Mouse (Mus musculus) stomach, embryonic 15.5 days (tissue): ENCODE results near the gene Krtap29-1. TPM values are rescaled to one million over a fixed set of nuclear protein-coding genes. Genes with fewer than 3 reads are reported as not detected.
A peak's percentile ranks its signal among the peaks of the same experiment; 100 is the strongest.

Source experiments
- ATAC-seq: fragments of 200-750 bp; cut with Nextera tagmentation; 2 replicates; pipeline ENCODE4 v1.8.0; 2017; ENCODE audit warnings: low read depth, moderate number of reproducible peaks, moderate TSS enrichment; ENCODE audit not compliant: insufficient read depth, low FRiP score
- H3K27ac ChIP-seq: fragments of 300-500 bp; sonication (generic); 2 replicates; pipeline ENCODE4 v1.5.1; 2015; ENCODE audit warnings: mild to moderate bottlenecking, inconsistent platforms
- H3K27me3 ChIP-seq: fragments of 300-500 bp; sonication (generic); replicated peaks from 2 replicates; pipeline ENCODE4 v1.6.1; 2015; ENCODE audit warnings: inconsistent platforms
- H3K36me3 ChIP-seq: fragments of 300-500 bp; sonication (generic); 2 replicates; pipeline ENCODE4 v1.6.1; 2015; ENCODE audit warnings: inconsistent platforms
- H3K4me1 ChIP-seq: fragments of 300-500 bp; sonication (generic); 2 replicates; pipeline ENCODE4 v1.6.1; 2015; ENCODE audit warnings: inconsistent platforms
- H3K4me2 ChIP-seq: fragments of 300-500 bp; sonication (generic); 2 replicates; pipeline ENCODE4 v1.6.1; 2015; ENCODE audit warnings: mild to moderate bottlenecking, inconsistent platforms
- H3K4me3 ChIP-seq: fragments of 300-500 bp; sonication (generic); replicated peaks from 2 replicates; pipeline ENCODE4 v1.5.1; 2015; ENCODE audit warnings: inconsistent platforms
- H3K9ac ChIP-seq: fragments of 300-500 bp; sonication (generic); 2 replicates; pipeline ENCODE4 v1.6.1; 2015; ENCODE audit warnings: inconsistent platforms
- H3K9me3 ChIP-seq: fragments of 300-500 bp; sonication (generic); 2 replicates; pipeline ENCODE4 v1.6.1; 2016; ENCODE audit warnings: inconsistent platforms
- WGBS: fragments of 180-500 bp; shearing (Covaris S2); methylation state at CpG from one replicate; pipeline ENCODE4 v1.1.7; 2015; 5-methylcytosine and 5-hydroxymethylcytosine counted together
- polyA plus RNA-seq: library from polyadenylated mRNA; unstranded; fragments of >200 nt; fragmentation: Nextera tagmentation; extraction: Ambion mirVana; gene quantifications from 2 replicates; pipeline ENCODE4 v1.2.1, GENCODE M21; 2015

The Krtap29-1 gene
- polyA plus RNA-seq, 1 experiment from 2014 or later: not detected

DNA sequence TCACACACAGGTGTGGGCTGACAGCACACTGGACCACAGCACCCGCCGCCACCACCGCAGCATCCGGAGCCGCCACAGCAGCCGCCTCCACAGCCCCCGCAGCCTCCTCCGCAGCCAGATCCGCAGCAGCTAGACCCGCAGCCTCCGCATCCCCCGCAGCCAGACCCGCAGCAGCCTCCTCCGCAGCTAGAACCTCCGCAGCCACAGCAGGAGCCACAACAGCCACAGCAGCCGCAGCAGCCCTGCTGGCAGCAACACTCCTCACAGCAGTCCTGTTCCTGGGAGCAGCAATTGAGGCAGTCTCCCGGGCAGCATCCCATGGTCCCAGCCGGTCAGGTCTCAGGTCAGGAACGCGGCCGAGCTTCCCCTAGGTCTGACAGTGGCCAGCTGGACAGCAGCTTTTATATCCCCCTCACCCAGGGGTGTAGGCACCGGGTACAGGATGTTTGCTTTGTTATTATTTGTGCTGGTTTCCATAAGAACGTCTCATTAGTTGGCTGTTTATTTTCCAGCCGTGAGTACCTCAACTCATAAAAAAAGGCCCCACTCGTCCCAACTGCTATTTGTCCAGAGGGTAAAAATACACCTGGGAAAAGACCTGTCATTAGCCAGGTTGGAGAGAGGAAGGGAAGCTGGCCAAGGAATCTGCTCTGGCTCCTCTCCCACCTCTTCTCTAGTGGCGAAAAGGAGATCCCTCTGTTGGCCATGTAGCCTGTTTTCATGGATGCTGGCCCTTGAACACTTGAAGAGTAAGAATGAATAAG, 14.9 kb upstream of the Krtap29-1 start, which contains the start of gene Krtap17-1:
Gene Krtap17-1, minus strand, starts transcription at position 375 of the 764 bp plus-strand sequence.
- 0 out of 2 replicates have a peak, but pooled peaks cover 3% of the 10 kb centered on the region for H3K27me3 ChIP-seq
- no peaks in the 10 kb centered on the region for H3K4me1 ChIP-seq
- H3K27ac ChIP-seq: no peak within 1 kb of the TSS
- no peak within 1 kb of the TSS for H3K9ac ChIP-seq
- H3K9me3 ChIP-seq: no peaks in the 10 kb centered on the region
- 25% methylated on average over 26 of the region's 26 CpGs for WGBS
- no peak for ATAC-seq
- no peak within 1 kb of the TSS for H3K4me3 ChIP-seq
- peak within 1 kb of the TSS; percentile 40 for H3K4me2 ChIP-seq
- no peaks in the 10 kb centered on the region for H3K36me3 ChIP-seq

DNA sequence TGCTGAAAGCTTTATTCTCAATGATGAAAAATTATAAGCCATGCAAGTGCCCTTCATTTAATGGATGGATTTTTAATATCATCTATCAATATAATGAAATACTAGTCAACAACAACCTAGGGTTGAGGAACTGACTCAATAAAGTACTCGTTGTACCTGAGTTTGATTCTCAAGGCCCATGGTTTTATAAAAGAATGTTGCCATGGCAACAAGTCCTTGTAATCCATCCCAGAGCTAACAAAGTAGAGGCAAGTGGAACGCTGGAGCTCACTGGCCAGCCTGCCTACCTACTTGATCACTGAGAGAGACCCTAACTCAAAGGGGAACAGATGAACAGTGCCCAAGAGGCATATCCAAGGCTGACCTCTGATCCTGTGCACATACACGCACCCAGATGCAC, 11.7 kb upstream of the Krtap29-1 start:
- ATAC-seq: no peak
- no peak overlapping the region for H3K4me3 ChIP-seq
- 0 out of 2 replicates have a peak, but pooled peaks cover 3% of the 10 kb centered on the region for H3K27me3 ChIP-seq
- H3K9me3 ChIP-seq: no peaks in the 10 kb centered on the region
- H3K4me1 ChIP-seq: no peaks in the 10 kb centered on the region
- no peak overlapping the region for H3K27ac ChIP-seq
- H3K4me2 ChIP-seq: no peak overlapping the region
- no peak overlapping the region for H3K9ac ChIP-seq
- 79% methylated on average over 3 of the region's 3 CpGs for WGBS
- H3K36me3 ChIP-seq: no peaks in the 10 kb centered on the region

DNA sequence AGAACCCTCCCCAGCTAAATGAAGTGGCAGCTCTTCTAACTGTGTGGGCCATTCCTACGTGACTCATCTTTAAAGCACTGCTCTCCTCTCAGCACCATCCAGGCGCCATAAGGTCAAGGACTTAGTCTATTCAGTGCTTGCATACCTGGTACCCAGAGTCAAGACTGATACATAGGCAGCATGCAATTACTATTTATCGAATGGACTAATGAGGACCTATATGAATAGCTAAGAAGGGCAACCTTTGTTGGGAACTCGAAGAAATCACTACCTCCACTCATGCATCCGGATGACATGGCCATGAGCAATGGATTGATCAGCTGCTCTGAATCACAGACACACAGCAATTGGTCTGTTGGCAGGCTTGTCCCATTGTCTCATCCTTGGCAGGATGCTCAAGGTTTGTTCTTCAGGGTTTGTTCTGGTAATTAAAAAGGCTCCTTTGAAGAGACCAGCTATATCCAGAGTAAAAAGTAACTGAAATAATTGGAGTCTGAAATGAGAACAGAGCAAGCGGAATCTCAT, 11.1 kb upstream of the Krtap29-1 start:
- Histone ChIP-seq H3K36me3 (no peaks in the 10 kb centered on the region), H3K27me3 (no peaks in the 10 kb centered on the region), H3K9ac (no peak overlapping the region), H3K4me1 (no peaks in the 10 kb centered on the region), H3K4me3 (no peak overlapping the region), H3K9me3 (no peaks in the 10 kb centered on the region), H3K4me2 (no peak overlapping the region), H3K27ac (no peak overlapping the region)
- 77% methylated on average over 6 of the region's 6 CpGs for WGBS
- no peak for ATAC-seq

DNA sequence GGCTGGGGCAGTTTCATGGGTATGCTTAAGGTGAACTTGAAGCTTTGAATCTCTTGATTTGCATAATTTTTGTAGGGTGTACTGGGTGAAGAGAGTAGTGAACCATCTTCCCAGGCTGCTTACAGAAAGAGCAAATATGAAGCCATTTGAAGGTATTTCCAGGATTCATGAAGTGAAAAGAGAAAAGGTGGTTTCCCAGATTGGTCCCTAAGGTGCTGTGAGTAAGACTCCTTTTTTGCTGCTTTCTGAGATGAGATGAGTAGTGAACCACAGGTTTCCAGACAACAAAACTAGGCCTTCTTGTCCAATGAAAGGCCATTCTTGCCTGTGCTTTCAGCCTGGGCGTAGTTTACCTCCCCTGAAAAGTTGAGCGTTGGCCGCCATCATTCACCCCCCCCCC, 9.7 kb upstream of the Krtap29-1 start:
- H3K4me1 ChIP-seq: no peaks in the 10 kb centered on the region
- 83% methylated on average over 3 of the region's 3 CpGs for WGBS
- no peak overlapping the region for H3K4me2 ChIP-seq
- H3K27ac ChIP-seq: no peak overlapping the region
- H3K9ac ChIP-seq: no peak overlapping the region
- H3K27me3 ChIP-seq: no peaks in the 10 kb centered on the region
- no peak overlapping the region for H3K4me3 ChIP-seq
- no peak for ATAC-seq
- H3K36me3 ChIP-seq: no peaks in the 10 kb centered on the region
- no peaks in the 10 kb centered on the region for H3K9me3 ChIP-seq

DNA sequence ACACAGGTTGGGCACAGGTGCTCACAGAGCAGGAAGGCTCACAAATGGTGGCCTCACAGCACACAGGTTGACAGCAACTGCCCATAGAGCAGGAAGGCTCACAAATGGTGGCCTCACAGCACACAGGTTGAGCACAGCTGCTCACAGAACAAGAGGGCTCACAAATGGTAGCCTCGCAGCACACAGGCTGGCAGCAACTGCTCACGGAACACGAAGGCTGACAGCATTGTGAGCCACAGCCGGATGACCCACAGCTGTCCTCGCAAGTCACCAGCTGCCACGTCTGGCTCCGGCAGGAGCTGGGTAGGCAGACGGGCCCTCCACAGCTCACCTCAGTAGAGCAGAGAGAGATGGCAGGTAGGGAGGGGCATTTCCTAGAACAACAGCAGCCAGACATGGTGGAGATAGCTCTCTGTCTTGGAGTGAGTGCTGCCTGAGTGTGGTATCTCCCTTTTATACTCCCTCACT, 7.4 kb upstream of the Krtap29-1 start, which contains the start of gene Krtap16-1:
Gene Krtap16-1, minus strand, starts transcription at position 418 of the 468 bp plus-strand sequence.
- Histone ChIP-seq H3K27ac (no peak within 1 kb of the TSS), H3K27me3 (no peaks in the 10 kb centered on the region), H3K4me2 (no peak within 1 kb of the TSS), H3K4me1 (no peaks in the 10 kb centered on the region), H3K9ac (no peak within 1 kb of the TSS), H3K4me3 (no peak within 1 kb of the TSS), H3K9me3 (no peaks in the 10 kb centered on the region), H3K36me3 (no peaks in the 10 kb centered on the region)
- WGBS: 68% methylated on average over 8 of the region's 8 CpGs
- ATAC-seq: no peak

DNA sequence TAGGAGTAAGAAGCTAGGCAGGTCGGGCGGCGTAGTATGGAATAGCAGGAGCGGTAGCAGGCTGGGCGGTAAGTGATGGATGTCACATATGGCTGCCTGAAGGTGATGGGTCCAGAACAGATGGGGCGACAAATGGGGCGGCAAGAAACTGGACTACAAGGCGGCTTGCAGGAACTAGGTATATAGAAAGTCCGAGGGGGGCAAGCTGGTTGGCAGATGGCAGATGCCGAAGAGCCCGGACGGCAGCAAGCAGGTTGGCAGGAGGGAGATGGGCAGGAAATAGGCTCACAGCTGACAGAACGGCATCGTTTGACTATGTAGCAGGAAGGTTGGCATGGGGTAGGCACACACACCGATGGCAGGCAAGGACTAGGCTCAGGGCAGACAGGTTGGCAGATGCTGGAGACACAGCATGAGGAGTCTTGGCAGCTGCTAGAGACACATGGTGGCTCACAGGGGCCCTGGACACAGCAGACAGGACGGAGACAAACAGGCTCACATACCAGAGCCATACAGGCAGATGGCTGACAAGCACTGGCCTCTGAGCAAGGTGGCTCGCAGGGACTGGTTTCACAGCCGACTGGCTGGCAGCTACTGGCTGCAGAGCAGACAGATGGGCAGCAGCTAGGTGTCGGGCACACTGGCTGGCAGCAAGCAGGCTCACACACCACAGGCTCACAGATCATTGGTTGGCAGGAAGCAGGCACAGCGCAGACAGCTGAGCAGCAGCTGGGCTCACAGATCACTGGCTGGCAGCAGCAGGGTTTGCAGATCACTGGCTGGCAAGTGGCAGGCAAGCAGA, 6.6 kb upstream of the Krtap29-1 start:
- Histone ChIP-seq H3K9ac (no peak overlapping the region), H3K36me3 (no peaks in the 10 kb centered on the region), H3K4me1 (no peaks in the 10 kb centered on the region), H3K9me3 (no peaks in the 10 kb centered on the region), H3K27me3 (no peaks in the 10 kb centered on the region), H3K27ac (no peak overlapping the region), H3K4me2 (no peak overlapping the region), H3K4me3 (no peak overlapping the region)
- WGBS: 80% methylated on average over 20 of the region's 20 CpGs
- ATAC-seq: no peak

DNA sequence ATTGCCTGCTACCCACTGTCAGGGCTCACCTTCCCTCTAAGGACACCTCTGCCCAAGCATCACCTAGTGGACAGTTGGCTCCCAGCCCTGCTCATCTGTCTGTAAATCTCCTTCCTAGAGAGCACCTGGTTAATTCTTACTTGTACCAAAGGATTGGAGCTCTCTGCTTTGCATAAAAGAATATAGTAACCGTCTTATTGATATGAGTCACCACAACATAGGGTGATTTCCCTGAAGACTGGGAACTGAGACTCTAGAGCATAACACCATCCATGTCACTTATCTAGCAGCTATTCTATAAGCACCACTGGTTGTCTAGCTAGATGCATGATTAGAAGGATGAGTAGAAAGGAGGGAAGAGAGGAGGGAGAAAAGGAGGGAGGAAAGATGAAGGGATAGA, 4.6 kb upstream of the Krtap29-1 start:
- 93% methylated on average over 1 of the region's 1 CpGs for WGBS
- H3K36me3 ChIP-seq: no peaks in the 10 kb centered on the region
- H3K4me1 ChIP-seq: no peaks in the 10 kb centered on the region
- no peak overlapping the region for H3K9ac ChIP-seq
- H3K27ac ChIP-seq: no peak overlapping the region
- H3K4me3 ChIP-seq: no peak overlapping the region
- H3K9me3 ChIP-seq: no peaks in the 10 kb centered on the region
- ATAC-seq: no peak
- H3K4me2 ChIP-seq: no peak overlapping the region
- no peaks in the 10 kb centered on the region for H3K27me3 ChIP-seq

- H3K9me3 ChIP-seq: no peaks in the 10 kb centered on the region
- no peak overlapping the region for H3K4me2 ChIP-seq
- 90% methylated on average over 9 of the region's 9 CpGs for WGBS
- no peaks in the 10 kb centered on the region for H3K4me1 ChIP-seq
- no peak overlapping the region for H3K4me3 ChIP-seq
- no peaks in the 10 kb centered on the region for H3K36me3 ChIP-seq
- H3K27ac ChIP-seq: no peak overlapping the region
- ATAC-seq: no peak
- no peaks in the 10 kb centered on the region for H3K27me3 ChIP-seq
- no peak overlapping the region for H3K9ac ChIP-seq
These were observed 3.9 kb upstream of the Krtap29-1 start for GRCm38 (mm10) chr11:99982731-99983130.

- Histone ChIP-seq H3K9me3 (no peaks in the 10 kb centered on the region), H3K4me2 (no peak overlapping the region), H3K4me3 (no peak overlapping the region), H3K36me3 (no peaks in the 10 kb centered on the region), H3K27me3 (no peaks in the 10 kb centered on the region), H3K4me1 (no peaks in the 10 kb centered on the region), H3K9ac (no peak overlapping the region), H3K27ac (no peak overlapping the region)
- 16% methylated on average over 2 of the region's 2 CpGs for WGBS
- no peak for ATAC-seq
These were observed 12.9 kb downstream of the Krtap29-1 start for GRCm38 (mm10) chr11:99965961-99966360.

DNA sequence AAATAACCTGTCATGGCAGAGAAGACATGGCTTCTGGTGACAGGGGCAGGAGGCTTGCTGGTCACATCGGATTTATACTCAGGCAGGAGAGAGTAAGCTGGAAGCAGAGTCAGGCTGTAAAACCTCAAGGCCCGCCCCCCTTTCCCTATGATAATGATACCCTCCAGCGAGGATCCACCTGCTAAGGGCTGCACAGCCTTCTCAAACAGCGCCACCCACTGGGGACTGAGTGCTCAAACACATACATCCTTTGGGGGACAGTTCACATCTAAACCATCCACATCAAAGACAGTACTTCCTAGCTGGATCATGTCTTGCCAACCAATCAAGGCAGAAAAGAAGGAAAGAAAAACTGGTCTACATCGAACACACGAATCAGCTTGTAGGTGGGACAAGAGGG, 14.6 kb downstream of the Krtap29-1 start:
- Histone ChIP-seq H3K36me3 (no peaks in the 10 kb centered on the region), H3K9me3 (no peaks in the 10 kb centered on the region), H3K4me3 (no peak overlapping the region), H3K27me3 (no peaks in the 10 kb centered on the region), H3K27ac (no peak overlapping the region), H3K9ac (no peak overlapping the region), H3K4me1 (no peaks in the 10 kb centered on the region), H3K4me2 (no peak overlapping the region)
- WGBS: 66% methylated on average over 6 of the region's 6 CpGs
- ATAC-seq: no peak

DNA sequence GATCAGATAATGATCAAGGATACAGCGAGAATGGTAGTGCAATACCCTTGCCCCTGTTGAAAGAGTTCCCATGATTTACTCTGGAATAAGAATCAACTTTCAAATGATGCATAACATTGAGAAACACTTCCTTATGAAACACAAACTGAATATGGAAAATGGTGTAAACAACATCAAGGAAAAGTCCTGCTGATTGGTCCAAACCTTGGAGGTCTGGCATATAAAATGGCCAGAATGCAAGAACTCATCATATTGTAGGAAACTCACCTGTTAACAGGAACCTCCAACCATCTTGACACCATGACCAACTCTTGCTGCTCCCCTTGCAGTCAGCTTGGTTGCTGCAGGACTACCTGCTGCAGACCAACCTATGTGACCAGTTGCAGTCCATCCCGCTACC, 30.7 kb downstream of the Krtap29-1 start, which contains the start of gene Krtap9-5:
Gene Krtap9-5, plus strand, starts transcription at position 301 of the 400 bp plus-strand sequence.
- 84% methylated on average over 2 of the region's 2 CpGs for WGBS
- Histone ChIP-seq H3K9me3 (no peaks in the 10 kb centered on the region), H3K4me2 (no peak within 1 kb of the TSS), H3K9ac (no peak within 1 kb of the TSS), H3K36me3 (no peaks in the 10 kb centered on the region), H3K27ac (no peak within 1 kb of the TSS), H3K27me3 (no peaks in the 10 kb centered on the region), H3K4me1 (no peaks in the 10 kb centered on the region), H3K4me3 (no peak within 1 kb of the TSS)
- no peak for ATAC-seq

- no peaks in the 10 kb centered on the region for H3K9me3 ChIP-seq
- WGBS: 82% methylated on average over 9 of the region's 9 CpGs
- H3K27me3 ChIP-seq: no peaks in the 10 kb centered on the region
- H3K9ac ChIP-seq: no peak overlapping the region
- H3K4me1 ChIP-seq: no peaks in the 10 kb centered on the region
- no peak overlapping the region for H3K27ac ChIP-seq
- ATAC-seq: no peak
- no peaks in the 10 kb centered on the region for H3K36me3 ChIP-seq
- H3K4me3 ChIP-seq: no peak overlapping the region
- H3K4me2 ChIP-seq: no peak overlapping the region
These were observed 41.0 kb downstream of the Krtap29-1 start for GRCm38 (mm10) chr11:99937751-99938264.
